ENCODE assay signal across 8 mouse cellular contexts in the genomic region with DNA sequence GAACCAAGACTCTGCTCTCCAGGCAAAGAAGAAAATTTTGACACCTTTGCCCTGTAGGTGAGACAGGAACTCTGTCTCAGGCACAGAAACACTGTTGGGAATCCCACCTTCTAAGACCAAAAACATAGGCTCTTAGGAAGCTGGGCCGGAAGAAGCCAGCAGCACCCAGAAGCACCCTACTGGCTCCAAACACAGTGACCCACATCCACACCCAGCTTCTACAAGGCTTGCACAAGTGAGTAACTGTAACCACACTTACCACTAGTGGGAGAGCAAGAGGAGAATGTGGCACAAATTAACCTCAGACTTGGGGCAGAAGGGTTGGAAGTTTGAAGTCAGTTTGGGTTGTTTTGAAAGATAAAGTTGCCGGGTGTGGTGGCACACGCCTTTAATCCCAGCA. TPM values are rescaled to one million over a fixed set of nuclear protein-coding genes. Genes with fewer than 3 reads are reported as not detected.
DNase-seq lines count a peak whose midpoint lies in the region; ATAC-seq and TF ChIP-seq lines count a peak whose summit lies in the region.

No protein-coding gene starts in this region.

- H3K79me2 ChIP-seq in heart, adult 2 months (replicated peaks; ENCODE audit: control insufficient read depth, insufficient read depth, low read length), result no peaks in the 10 kb centered on the region

- WGBS in heart, adult 2 months, result 57% methylated on average over 3 of the region's 3 CpGs
- 75% methylated on average over 3 of the region's 3 CpGs for WGBS in limb, embryonic 13.5 days
- 84% methylated on average over 3 of the region's 3 CpGs for WGBS in midbrain, embryonic 11.5 days

- H3K27ac ChIP-seq in heart, adult 2 months, result peak overlapping the region; percentile 87
- peak overlapping the region; percentile 83 for H3K27ac ChIP-seq in limb, embryonic 13.5 days
- no peak overlapping the region; the same call in 1 of the 2 replicates for H3K27ac ChIP-seq in midbrain, embryonic 11.5 days (ENCODE audit: low read depth, low read length)

- H3K9me3 ChIP-seq in limb, embryonic 13.5 days, result no peaks in the 10 kb centered on the region
- H3K9me3 ChIP-seq in midbrain, embryonic 11.5 days (ENCODE audit: control insufficient read depth, low read length), result no peaks in the 10 kb centered on the region

- no peak for TF ChIP-seq CTCF in heart, adult 2 months (IDR thresholded peaks at IDR 0.05)

- H3K27me3 ChIP-seq in heart, adult 2 months (ENCODE audit: control insufficient read depth, insufficient read depth, low read length), result no peaks in the 10 kb centered on the region
- no peaks in the 10 kb centered on the region for H3K27me3 ChIP-seq in limb, embryonic 13.5 days
- no peaks in the 10 kb centered on the region for H3K27me3 ChIP-seq in midbrain, embryonic 11.5 days (ENCODE audit: control insufficient read depth, insufficient read depth, low read length)

- intact Hi-C loops in heart, adult 2 months (cut with DNase I), result no loop called here
- intact Hi-C loops in heart, postnatal 36 days (cut with DNase I), result no loop called here

- H3K9ac ChIP-seq in heart, adult 2 months (ENCODE audit: low read depth, low read length), result peak overlapping the region; percentile 7
- peak overlapping the region; percentile 36; the same call in 1 of the 2 replicates for H3K9ac ChIP-seq in limb, embryonic 13.5 days
- no peak overlapping the region for H3K9ac ChIP-seq in midbrain, embryonic 11.5 days (ENCODE audit: low read length)

- peaks cover 5% of the 10 kb centered on the region; the same call in 1 of the 2 replicates for H3K36me3 ChIP-seq in heart, adult 2 months (ENCODE audit: control insufficient read depth, insufficient read depth, low read length)
- no peaks in the 10 kb centered on the region for H3K36me3 ChIP-seq in limb, embryonic 13.5 days
- H3K36me3 ChIP-seq in midbrain, embryonic 11.5 days (ENCODE audit: control insufficient read depth, insufficient read depth, low read length), result no peaks in the 10 kb centered on the region

- H3K4me1 ChIP-seq in heart, adult 2 months (ENCODE audit: control insufficient read depth, insufficient read depth, low read length), result peaks cover 15% of the 10 kb centered on the region
- H3K4me1 ChIP-seq in limb, embryonic 13.5 days, result peaks cover 30% of the 10 kb centered on the region
- no peaks in the 10 kb centered on the region for H3K4me1 ChIP-seq in midbrain, embryonic 11.5 days (ENCODE audit: control insufficient read depth, insufficient read depth, low read length)

- no peak overlapping the region; the same call in 1 of the 2 replicates for H3K4me3 ChIP-seq in heart, adult 2 months
- H3K4me3 ChIP-seq in limb, embryonic 13.5 days, result no peak overlapping the region
- no peak overlapping the region for H3K4me3 ChIP-seq in midbrain, embryonic 11.5 days (ENCODE audit: low read depth, low read length)

- no peak for DNase-seq in heart, adult 2 months
- no peak for DNase-seq in heart, postnatal 36 days
- DNase-seq in thymus, postnatal 0 days (ENCODE audit: low spot score), result peak; percentile 72
- no peak for DNase-seq in thymus, postnatal 10 days (ENCODE audit: low spot score in 2 of 2)
- DNase-seq in right cerebral cortex, adult 18-20 months, result no peak
- no peak for DNase-seq in layer of hippocampus, postnatal 14 days (ENCODE audit: low spot score in 2 of 2)
- no peak for DNase-seq in midbrain, embryonic 11.5 days (ENCODE audit: low spot score, missing footprints)

- TF ChIP-seq POLR2A in heart, adult 2 months (IDR thresholded peaks at IDR 0.05; ENCODE audit: insufficient read depth, low read depth, low read length), result no peak

- H3K4me2 ChIP-seq in limb, embryonic 13.5 days (replicated peaks), result peak overlapping the region; percentile 42
- H3K4me2 ChIP-seq in midbrain, embryonic 11.5 days, result no peak overlapping the region

- TF ChIP-seq EP300 in heart, adult 2 months (IDR thresholded peaks at IDR 0.05; ENCODE audit: insufficient read depth, low read depth, low read length), result no peak

- no peak for ATAC-seq in limb, embryonic 13.5 days (ENCODE audit: low FRiP score, low read depth)
- no peak for ATAC-seq in midbrain, embryonic 11.5 days (ENCODE audit: low FRiP score)

RNA-seq across cellular contexts. Expression of a gene that starts 22.8 kb away (rescaled TPM):
- total RNA-seq in heart, adult 2 months (2021), result 1 to 10 TPM; 9.2 to 9.6 TPM
- polyA plus RNA-seq in heart, adult 2 months (2012; rRNA removed), result 23.4 and 29.4 TPM in 2 replicates
- total RNA-seq in heart, postnatal 36 days (2021), result 10 to 100 TPM; 10.2 to 10.4 TPM
- polyA plus RNA-seq in thymus, postnatal 0 days (2015; fragmentation: Nextera tagmentation; extraction: Ambion mirVana), result 48.3 and 55.1 TPM in 2 replicates
- polyA plus RNA-seq in limb, embryonic 13.5 days (2015; fragmentation: Nextera tagmentation; extraction: Ambion mirVana), result 44.2 and 45.6 TPM in 2 replicates
- total RNA-seq in layer of hippocampus, postnatal 14 days (2021), result 10 to 100 TPM; 78.5 to 79.8 TPM
- polyA plus RNA-seq in midbrain, embryonic 11.5 days (2014; fragmentation: Nextera tagmentation; extraction: Ambion mirVana), result 27.6 and 29.7 TPM in 2 replicates

RNA-seq across cellular contexts. Expression of a gene that starts 26.2 kb away (rescaled TPM):
- 1 to 10 TPM; 7.5 to 8.2 TPM for total RNA-seq in heart, adult 2 months (2021)
- 10.4 and 10.5 TPM in 2 replicates for polyA plus RNA-seq in heart, adult 2 months (2012; rRNA removed)
- total RNA-seq in heart, postnatal 36 days (2021), result 1 to 10 TPM; 8.3 to 9.5 TPM
- polyA plus RNA-seq in thymus, postnatal 0 days (2015; fragmentation: Nextera tagmentation; extraction: Ambion mirVana), result 17.8 and 18.3 TPM in 2 replicates
- polyA plus RNA-seq in limb, embryonic 13.5 days (2015; fragmentation: Nextera tagmentation; extraction: Ambion mirVana), result 15.3 and 18.2 TPM in 2 replicates
- 1 to 10 TPM; 8.5 to 9.8 TPM for total RNA-seq in layer of hippocampus, postnatal 14 days (2021)
- polyA plus RNA-seq in midbrain, embryonic 11.5 days (2014; fragmentation: Nextera tagmentation; extraction: Ambion mirVana), result 8.7 and 10.1 TPM in 2 replicates

RNA-seq across cellular contexts. Expression of a gene that starts 37.2 kb away (rescaled TPM):
- total RNA-seq in heart, adult 2 months (2021), result 10 to 100 TPM; 22.1 to 28.4 TPM
- polyA plus RNA-seq in heart, adult 2 months (2012; rRNA removed), result 57.5 and 59.7 TPM in 2 replicates
- 10 to 100 TPM; 29.6 TPM for total RNA-seq in heart, postnatal 36 days (2021)
- polyA plus RNA-seq in thymus, postnatal 0 days (2015; fragmentation: Nextera tagmentation; extraction: Ambion mirVana), result 4.3 and 4.7 TPM in 2 replicates
- 51.3 and 52.2 TPM in 2 replicates for polyA plus RNA-seq in limb, embryonic 13.5 days (2015; fragmentation: Nextera tagmentation; extraction: Ambion mirVana)
- total RNA-seq in layer of hippocampus, postnatal 14 days (2021), result 1 to 10 TPM; 3.6 to 6.2 TPM
- polyA plus RNA-seq in midbrain, embryonic 11.5 days (2014; fragmentation: Nextera tagmentation; extraction: Ambion mirVana), result 9.9 TPM in 2 replicates
